Mouse (Mus musculus) ES-E14 (cell line): ENCODE data around the gene B3gnt9. TPM values are rescaled to one million over a fixed set of nuclear protein-coding genes. Genes with fewer than 3 reads are reported as not detected.

Source experiments
- DNase-seq: peaks from one replicate; pipeline ENCODE4 v3.0.0-alpha.2; 2013; ENCODE audit warnings: low read depth, low spot score
- H3K27ac ChIP-seq: 2 replicates; pipeline ENCODE4 v1.5.1; 2012; ENCODE audit warnings: low read depth, mild to moderate bottlenecking, low read length, moderate library complexity, mixed read lengths; ENCODE audit not compliant: poor library complexity, insufficient read depth, severe bottlenecking
- H3K36me3 ChIP-seq: 2 replicates; pipeline ENCODE4 v1.6.1; 2012; ENCODE audit warnings: mild to moderate bottlenecking, low read length, moderate library complexity, mixed read lengths; ENCODE audit not compliant: control insufficient read depth, poor library complexity, insufficient read depth, severe bottlenecking
- H3K4me1 ChIP-seq, 2 experiments: fragments of 150-350 bp in 1 of 2; sonication (generic) in 1 of 2; 2 replicates each; pipeline ENCODE4 v1.6.1; 2012; ENCODE audit warnings: low read length in 2 of 2, mild to moderate bottlenecking in 1 of 2, mixed read lengths in 1 of 2; ENCODE audit not compliant: control insufficient read depth in 2 of 2, insufficient read depth in 2 of 2, poor library complexity in 1 of 2
- H3K4me3 ChIP-seq, 2 experiments: fragments of 150-350 bp in 1 of 2; sonication (generic) in 1 of 2; 2 replicates each; pipeline ENCODE4 v1.5.1; 2012; ENCODE audit warnings: low read length in 2 of 2, low read depth in 1 of 2, mild to moderate bottlenecking in 1 of 2, mixed read lengths in 1 of 2; ENCODE audit not compliant: insufficient read depth in 1 of 2, poor library complexity in 1 of 2, severe bottlenecking in 1 of 2
- H3K9ac ChIP-seq: 2 replicates; pipeline ENCODE4 v1.6.1; 2012; ENCODE audit warnings: low read depth, mild to moderate bottlenecking, low read length, mixed read lengths; ENCODE audit not compliant: poor library complexity, insufficient read depth, severe bottlenecking
- H3K9me3 ChIP-seq: fragments of 150-350 bp; sonication (generic); 2 replicates; pipeline ENCODE4 v1.6.1; 2012; ENCODE audit warnings: low read depth, mild to moderate bottlenecking, low read length; ENCODE audit not compliant: control insufficient read depth, insufficient read depth
- CHD2 ChIP-seq: IDR thresholded peaks from 2 replicates; pipeline ENCODE4 v1.6.1; 2014; ENCODE audit warnings: mild to moderate bottlenecking, low read depth, low read length, inconsistent platforms
- HCFC1 ChIP-seq: IDR thresholded peaks from 2 replicates; pipeline ENCODE4 v1.6.1; 2012; ENCODE audit warnings: low read length, inconsistent platforms, borderline replicate concordance; ENCODE audit not compliant: insufficient read depth
- MAFK ChIP-seq: IDR thresholded peaks from 2 replicates; pipeline ENCODE4 v1.6.1; 2014; ENCODE audit warnings: mild to moderate bottlenecking, low read depth, low read length, inconsistent platforms; ENCODE audit not compliant: insufficient read depth
- ZC3H11A ChIP-seq: IDR thresholded peaks from 2 replicates; pipeline ENCODE4 v1.6.1; 2012; ENCODE audit warnings: low read depth, mild to moderate bottlenecking, inconsistent platforms, low read length, borderline replicate concordance
- ZNF384 ChIP-seq: IDR thresholded peaks from 2 replicates; pipeline ENCODE4 v1.6.1; 2012; ENCODE audit warnings: low read depth, low read length, inconsistent platforms
- in situ Hi-C, 2 experiments: fragments of 600-800 bp; cut with MboI; formaldehyde crosslinking; loops; one replicate each; pipeline ENCODE4 v1.15.1; 2025; ENCODE audit warnings: low sequenced_read_pairs in 2 of 2, inconsistent platforms in 1 of 2; ENCODE audit not compliant: unreplicated experiment in 2 of 2
- total RNA-seq: library from RNA; depleted of rRNA; stranded (reverse); fragments of 300-350 nt; gene quantifications from 2 replicates; pipeline ENCODE4 v1.2.3, GENCODE M21; 2012

B3gnt9 gene
- total RNA-seq, 1 experiment = 2.5 TPM

- peak overlapping the region; percentile 2; the same call in 1 of the 2 replicates for H3K9ac ChIP-seq
- TF ChIP-seq CHD2 = no peak
- TF ChIP-seq HCFC1 = 0 out of 2 replicates have a peak, but pooled peaks have one; percentile 26
- TF ChIP-seq ZC3H11A = 0 out of 2 replicates have a peak, but pooled peaks have one; percentile 39
- in situ Hi-C loops = no loop called here
- DNase-seq = peak; percentile 95
- no peaks in the 10 kb centered on the region; the same call in 1 of the 2 replicates for H3K36me3 ChIP-seq
- H3K27ac ChIP-seq = no peak overlapping the region
- H3K4me1 ChIP-seq = peaks cover under 1 to 33% of the 10 kb centered on the region in 2 experiments; a peak in 3 of 4 replicates
- no peaks in the 10 kb centered on the region for H3K9me3 ChIP-seq
- peak overlapping the region; percentile 76 to 83 for H3K4me3 ChIP-seq
Measured at GRCm38 (mm10) chr8:105290554-105291314, 35.8 kb upstream of the B3gnt9 start.

- H3K36me3 ChIP-seq = no peaks in the 10 kb centered on the region; the same call in 1 of the 2 replicates
- peak within 1 kb of the TSS; percentile 81 for H3K9ac ChIP-seq
- peak within 1 kb of the TSS; percentile 76 to 83 for H3K4me3 ChIP-seq
- no peak for DNase-seq
- in situ Hi-C loops = no loop called here
- H3K27ac ChIP-seq = peak within 1 kb of the TSS; percentile 38; the same call in 1 of the 2 replicates
- no peaks in the 10 kb centered on the region for H3K9me3 ChIP-seq
- TF ChIP-seq MAFK (no peak), ZC3H11A (no peak), HCFC1 (no peak), CHD2 (no peak), ZNF384 (no peak)
- H3K4me1 ChIP-seq = peaks cover 0 to 27% of the 10 kb centered on the region in 2 experiments; a peak in 2 of 4 replicates
Measured at GRCm38 (mm10) chr8:105289805-105290460, 35.0 kb upstream of the B3gnt9 start, which contains the start of gene 4931428F04Rik. Gene 4931428F04Rik, minus strand, starts transcription at chr8:105289864.

DNA sequence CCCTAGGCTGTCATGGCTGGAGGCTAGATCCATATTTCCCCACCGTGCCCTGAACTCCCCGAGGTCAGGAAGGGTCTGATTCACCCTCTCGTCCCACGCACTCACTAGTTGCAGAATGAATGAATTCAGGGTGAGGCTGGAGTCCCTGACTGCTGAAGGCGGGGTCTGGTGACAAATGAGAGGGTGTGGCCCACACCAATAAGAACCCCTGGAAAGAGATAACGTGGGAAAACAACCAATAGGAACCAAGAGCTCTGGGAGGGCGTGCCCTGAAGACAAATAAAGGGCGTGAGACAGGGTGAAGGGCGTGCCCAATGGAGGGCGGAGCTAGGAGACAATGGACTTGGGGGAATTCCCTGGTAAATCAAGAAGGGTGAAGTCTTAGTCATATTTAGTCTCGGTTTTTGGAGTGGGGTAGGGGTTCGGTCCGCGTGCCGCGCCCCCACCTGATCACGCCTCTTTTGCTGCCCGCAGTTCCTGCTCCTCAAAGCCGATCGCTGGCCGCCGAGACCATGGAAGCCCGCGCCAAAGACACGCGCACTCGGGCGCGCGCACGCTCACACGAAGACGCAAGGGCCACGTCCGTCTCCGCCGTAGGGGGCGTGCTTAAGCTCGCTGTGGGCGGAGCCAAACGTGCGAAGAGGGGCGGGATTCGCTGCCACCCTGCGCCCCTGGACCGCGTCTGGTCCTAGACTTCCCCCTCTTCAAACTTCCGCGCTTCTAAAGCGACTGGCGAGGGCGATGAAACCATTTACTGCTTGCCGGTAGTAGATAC is 34.2 kb upstream of the B3gnt9 start:
- in situ Hi-C loops = no loop called here
- H3K27ac ChIP-seq = peak overlapping the region; percentile 38; the same call in 1 of the 2 replicates
- H3K4me1 ChIP-seq = peaks cover 0 to 26% of the 10 kb centered on the region in 2 experiments; a peak in 2 of 4 replicates
- peak; percentile 96 for DNase-seq
- TF ChIP-seq HCFC1 = peak; percentile 53; the same call in 1 of the 2 replicates
- TF ChIP-seq ZNF384 = no peak
- TF ChIP-seq CHD2 = peak; percentile 62; the same call in 1 of the 2 replicates
- no peak for TF ChIP-seq ZC3H11A
- TF ChIP-seq MAFK = no peak
- H3K4me3 ChIP-seq = peak overlapping the region; percentile 76 to 83
- H3K36me3 ChIP-seq = no peaks in the 10 kb centered on the region; the same call in 1 of the 2 replicates
- no peaks in the 10 kb centered on the region for H3K9me3 ChIP-seq
- H3K9ac ChIP-seq = peak overlapping the region; percentile 81

DNA sequence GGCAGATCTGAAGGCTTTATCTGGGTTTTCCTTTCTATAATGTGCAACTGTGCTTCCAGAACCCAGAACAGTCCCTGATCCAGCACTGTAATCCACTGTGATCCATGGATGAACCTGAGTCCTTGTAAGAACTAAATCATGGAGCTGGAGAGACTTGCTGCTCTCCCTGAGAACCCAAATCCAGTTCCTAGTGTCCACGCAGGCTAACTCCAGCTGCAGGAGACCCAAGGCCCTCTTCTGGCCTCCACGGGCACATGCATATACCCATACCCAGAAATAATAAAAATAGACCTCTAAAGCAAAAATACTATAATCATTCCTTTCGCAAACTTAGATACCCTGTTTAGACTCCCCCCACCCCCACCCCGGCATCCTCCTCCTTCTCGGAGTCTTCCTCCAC is 33.3 kb upstream of the B3gnt9 start:
- TF ChIP-seq MAFK = no peak
- no peak for TF ChIP-seq ZNF384
- TF ChIP-seq ZC3H11A = no peak
- TF ChIP-seq CHD2 = no peak
- no peak for TF ChIP-seq HCFC1
- Histone ChIP-seq H3K9ac (no peak overlapping the region), H3K36me3 (no peaks in the 10 kb centered on the region; the same call in 1 of the 2 replicates), H3K9me3 (no peaks in the 10 kb centered on the region), H3K27ac (no peak overlapping the region), H3K4me1 (peaks cover 0 to 29% of the 10 kb centered on the region in 2 experiments; a peak in 2 of 4 replicates), H3K4me3 (no peak overlapping the region)
- in situ Hi-C loops = no loop called here
- DNase-seq = no peak
